Mouse (Mus musculus) lung, embryonic 16.5 days (tissue): ENCODE results near the gene Jazf1. TPM values are rescaled to one million over a fixed set of nuclear protein-coding genes. Genes with fewer than 3 reads are reported as not detected.

Experiments
- ATAC-seq: fragments of 200-750 bp; cut with Nextera tagmentation; 2 replicates; pipeline ENCODE4 v1.8.0; 2017; ENCODE audit warnings: low read depth, mild to moderate bottlenecking, moderate library complexity
- H3K27ac ChIP-seq: fragments of 300-500 bp; sonication (generic); 2 replicates; pipeline ENCODE4 v1.5.1; 2014; ENCODE audit warnings: mild to moderate bottlenecking, control low read depth, low read length
- H3K27me3 ChIP-seq: fragments of 300-500 bp; sonication (generic); 2 replicates; pipeline ENCODE4 v1.6.1; 2014; ENCODE audit warnings: low read depth, low read length, mixed read lengths; ENCODE audit not compliant: control insufficient read depth, insufficient read depth
- H3K36me3 ChIP-seq: fragments of 300-500 bp; sonication (generic); 2 replicates; pipeline ENCODE4 v1.6.1; 2014; ENCODE audit warnings: low read length; ENCODE audit not compliant: control insufficient read depth, insufficient read depth
- H3K4me1 ChIP-seq: fragments of 300-500 bp; sonication (generic); replicated peaks from 2 replicates; pipeline ENCODE4 v1.6.1; 2014; ENCODE audit warnings: low read length, mixed read lengths; ENCODE audit not compliant: control insufficient read depth, insufficient read depth
- H3K4me2 ChIP-seq: fragments of 300-500 bp; sonication (generic); 2 replicates; pipeline ENCODE4 v1.6.1; 2014; ENCODE audit warnings: low read depth, low read length, control low read depth
- H3K4me3 ChIP-seq: fragments of 300-500 bp; sonication (generic); 2 replicates; pipeline ENCODE4 v1.5.1; 2014; ENCODE audit warnings: mild to moderate bottlenecking, low read length, control low read depth
- H3K9ac ChIP-seq: fragments of 300-500 bp; sonication (generic); 2 replicates; pipeline ENCODE4 v1.6.1; 2014; ENCODE audit warnings: low read length, control low read depth
- H3K9me3 ChIP-seq: fragments of 300-500 bp; sonication (generic); 2 replicates; pipeline ENCODE4 v1.6.1; 2016; ENCODE audit warnings: low read length; ENCODE audit not compliant: control insufficient read depth
- WGBS: fragments of 180-500 bp; shearing (Covaris S2); extraction: QIAGEN DNeasy Blood & Tissue Kit; methylation state at CpG from one replicate; pipeline ENCODE4 v1.1.7; 2014; 5-methylcytosine and 5-hydroxymethylcytosine counted together
- polyA plus RNA-seq: library from polyadenylated mRNA; unstranded; fragments of >200 nt; fragmentation: Nextera tagmentation; extraction: Ambion mirVana; gene quantifications from 2 replicates; pipeline ENCODE4 v1.2.1, GENCODE M21; 2015

Gene Jazf1
- polyA plus RNA-seq, 1 experiment from 2014 or later: 5.3 TPM

- H3K4me3 ChIP-seq: no peak overlapping the region
- no peak overlapping the region for H3K9ac ChIP-seq
- 78% methylated on average over 3 of the region's 3 CpGs for WGBS
These were observed 151.5 kb downstream of the Jazf1 start for GRCm38 (mm10) chr6:52916836-52917376.

GRCm38 (mm10) chr6:52914921-52915320 lies 153.5 kb downstream of the Jazf1 start:
- Histone ChIP-seq H3K4me1 (no peaks in the 10 kb centered on the region), H3K36me3 (no peaks in the 10 kb centered on the region), H3K27ac (no peak overlapping the region), H3K27me3 (no peaks in the 10 kb centered on the region), H3K4me3 (no peak overlapping the region), H3K9ac (no peak overlapping the region), H3K4me2 (no peak overlapping the region), H3K9me3 (no peaks in the 10 kb centered on the region)
- no peak for ATAC-seq
- 87% methylated on average over 2 of the region's 2 CpGs for WGBS

More at GRCm38 (mm10) chr6:52916836-52917376, 151.5 kb downstream of the Jazf1 start:
- no peaks in the 10 kb centered on the region for H3K4me1 ChIP-seq
- no peaks in the 10 kb centered on the region for H3K27me3 ChIP-seq
- no peaks in the 10 kb centered on the region for H3K36me3 ChIP-seq
- H3K27ac ChIP-seq: no peak overlapping the region
- H3K4me2 ChIP-seq: no peak overlapping the region
- no peak for ATAC-seq
- H3K9me3 ChIP-seq: no peaks in the 10 kb centered on the region

- H3K9ac ChIP-seq: no peak overlapping the region
- no peaks in the 10 kb centered on the region for H3K27me3 ChIP-seq
- no peak overlapping the region for H3K4me3 ChIP-seq
- H3K9me3 ChIP-seq: no peaks in the 10 kb centered on the region
- H3K4me1 ChIP-seq: no peaks in the 10 kb centered on the region
- H3K4me2 ChIP-seq: no peak overlapping the region
- WGBS: 64% methylated on average over 5 of the region's 5 CpGs
- ATAC-seq: no peak
- H3K27ac ChIP-seq: no peak overlapping the region
- H3K36me3 ChIP-seq: no peaks in the 10 kb centered on the region
These were observed 156.1 kb downstream of the Jazf1 start for GRCm38 (mm10) chr6:52912143-52912918.

- Histone ChIP-seq H3K4me1 (peaks cover 4% of the 10 kb centered on the region; the same call in 1 of the 2 replicates), H3K27me3 (no peaks in the 10 kb centered on the region), H3K36me3 (no peaks in the 10 kb centered on the region), H3K9ac (no peak overlapping the region), H3K27ac (no peak overlapping the region), H3K9me3 (no peaks in the 10 kb centered on the region), H3K4me2 (no peak overlapping the region), H3K4me3 (no peak overlapping the region)
- no peak for ATAC-seq
- WGBS: 74% methylated on average over 5 of the region's 5 CpGs
These were observed 161.6 kb downstream of the Jazf1 start for GRCm38 (mm10) chr6:52906801-52907200.

- WGBS: 48% methylated on average over 3 of the region's 3 CpGs
- Histone ChIP-seq H3K27ac (no peak overlapping the region), H3K4me1 (peaks cover 4% of the 10 kb centered on the region; the same call in 1 of the 2 replicates), H3K36me3 (no peaks in the 10 kb centered on the region), H3K9ac (no peak overlapping the region), H3K4me2 (no peak overlapping the region), H3K27me3 (no peaks in the 10 kb centered on the region), H3K9me3 (no peaks in the 10 kb centered on the region), H3K4me3 (no peak overlapping the region)
- no peak for ATAC-seq
These were observed 163.3 kb downstream of the Jazf1 start for GRCm38 (mm10) chr6:52905100-52905499.

- WGBS: 64% methylated on average over 4 of the region's 4 CpGs
- Histone ChIP-seq H3K4me1 (peaks cover 4% of the 10 kb centered on the region; the same call in 1 of the 2 replicates), H3K9me3 (no peaks in the 10 kb centered on the region), H3K9ac (no peak overlapping the region), H3K4me2 (no peak overlapping the region), H3K4me3 (no peak overlapping the region), H3K27me3 (no peaks in the 10 kb centered on the region), H3K36me3 (no peaks in the 10 kb centered on the region), H3K27ac (no peak overlapping the region)
- ATAC-seq: no peak
These were observed 165.0 kb downstream of the Jazf1 start for GRCm38 (mm10) chr6:52903226-52903960.

GRCm38 (mm10) chr6:52899574-52900245 lies 168.7 kb downstream of the Jazf1 start:
- Histone ChIP-seq H3K4me1 (peaks cover 3% of the 10 kb centered on the region; the same call in 1 of the 2 replicates), H3K36me3 (no peaks in the 10 kb centered on the region), H3K9me3 (no peaks in the 10 kb centered on the region), H3K4me2 (no peak overlapping the region), H3K9ac (no peak overlapping the region), H3K27ac (no peak overlapping the region), H3K4me3 (no peak overlapping the region), H3K27me3 (no peaks in the 10 kb centered on the region)
- 85% methylated on average over 3 of the region's 3 CpGs for WGBS
- no peak for ATAC-seq

DNA sequence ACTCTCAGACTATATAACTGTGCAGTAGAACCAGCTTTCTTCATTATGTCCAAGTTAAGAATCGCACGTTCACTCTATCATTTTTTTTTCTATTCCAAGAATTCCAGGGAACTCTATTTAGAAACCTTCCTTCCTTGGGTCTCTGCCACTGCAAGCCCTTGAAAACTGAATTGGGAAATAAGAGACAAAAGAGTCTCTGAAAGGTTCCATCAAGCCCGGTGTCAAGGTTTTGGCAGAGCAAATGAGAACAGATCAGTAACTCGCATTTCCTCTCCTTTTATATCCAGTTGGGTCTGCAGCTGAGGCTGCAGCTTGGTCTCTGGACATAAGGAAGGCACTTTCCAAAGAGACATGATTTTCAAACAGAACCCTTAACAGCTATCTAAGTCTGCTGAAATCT lies 173.4 kb downstream of the Jazf1 start:
- Histone ChIP-seq H3K4me3 (no peak overlapping the region), H3K4me2 (no peak overlapping the region), H3K27me3 (no peaks in the 10 kb centered on the region), H3K9me3 (no peaks in the 10 kb centered on the region), H3K9ac (no peak overlapping the region), H3K27ac (no peak overlapping the region), H3K36me3 (no peaks in the 10 kb centered on the region), H3K4me1 (peaks cover 7% of the 10 kb centered on the region; the same call in 1 of the 2 replicates)
- ATAC-seq: no peak
- WGBS: 56% methylated on average over 4 of the region's 4 CpGs

GRCm38 (mm10) chr6:52894501-52894823 lies 174.0 kb downstream of the Jazf1 start:
- ATAC-seq: no peak
- Histone ChIP-seq H3K9ac (no peak overlapping the region), H3K4me3 (no peak overlapping the region), H3K4me1 (peaks cover 7% of the 10 kb centered on the region; the same call in 1 of the 2 replicates), H3K36me3 (no peaks in the 10 kb centered on the region), H3K4me2 (no peak overlapping the region; the same call in 1 of the 2 replicates), H3K27ac (no peak overlapping the region), H3K9me3 (no peaks in the 10 kb centered on the region), H3K27me3 (no peaks in the 10 kb centered on the region)
- WGBS: 42% methylated on average over 13 of the region's 13 CpGs
